Mouse (Mus musculus) kidney, postnatal 36 days (tissue): Measurements from ENCODE around the gene 4430402I18Rik.

Experiments
- DNase-seq, 2 experiments: peaks; one replicate each; pipeline ENCODE4 v3.0.0; 2021 to 2022; ENCODE audit warnings: mixed read lengths in 2 of 2

4430402I18Rik gene

DNA sequence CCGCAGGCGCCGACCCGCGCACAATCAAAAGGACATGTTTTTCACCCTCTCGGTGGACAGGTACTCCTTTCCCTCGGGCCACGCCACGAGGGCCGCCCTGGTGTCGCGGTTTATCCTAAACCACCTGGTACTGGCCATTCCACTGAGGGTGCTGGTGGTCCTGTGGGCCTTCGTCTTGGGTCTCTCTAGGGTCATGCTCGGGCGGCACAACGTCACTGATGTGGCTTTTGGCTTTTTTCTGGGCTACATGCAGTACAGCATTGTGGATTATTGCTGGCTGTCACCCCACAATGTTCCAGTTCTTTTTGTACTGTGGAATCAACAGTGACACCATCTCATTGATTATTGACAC, 3.1 kb downstream of the 4430402I18Rik start:
- no peak for DNase-seq

DNA sequence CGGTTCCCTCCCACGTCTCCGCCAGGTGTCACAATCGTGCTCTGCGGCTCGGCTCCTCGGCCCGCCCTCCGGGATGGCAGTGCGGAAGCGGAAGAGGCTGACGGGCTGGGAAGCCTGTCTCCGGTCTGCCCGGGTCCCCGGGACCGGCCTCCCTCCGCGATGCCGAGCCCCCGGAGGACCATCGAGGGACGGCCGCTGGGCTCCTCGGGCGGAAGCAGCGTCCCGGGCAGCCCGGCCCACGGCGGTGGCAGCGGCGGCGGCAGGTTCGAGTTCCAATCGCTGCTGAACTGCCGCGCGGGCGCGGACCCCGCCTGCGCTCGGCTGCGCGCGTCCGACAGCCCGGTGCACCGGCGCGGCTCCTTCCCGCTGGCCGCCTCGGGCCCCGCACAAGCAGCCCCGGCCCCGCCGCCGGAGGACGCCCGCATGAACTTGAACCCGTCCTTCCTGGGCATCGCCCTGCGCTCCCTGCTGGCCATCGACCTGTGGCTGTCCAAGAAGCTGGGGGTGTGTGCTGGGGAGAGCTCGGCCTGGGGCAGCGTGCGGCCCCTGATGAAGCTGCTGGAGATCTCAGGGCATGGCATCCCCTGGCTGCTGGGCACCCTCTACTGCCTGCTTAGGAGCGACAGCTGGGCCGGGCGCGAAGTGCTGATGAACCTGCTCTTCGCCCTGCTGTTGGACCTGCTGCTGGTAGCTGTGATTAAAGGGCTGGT, 3.6 kb downstream of the 4430402I18Rik start, which contains the start of gene Plpp6:
Plpp6 (plus strand) TSS at position 112 of the 710 bp plus-strand sequence.
- peak; percentile 91 to 93 for DNase-seq

DNA sequence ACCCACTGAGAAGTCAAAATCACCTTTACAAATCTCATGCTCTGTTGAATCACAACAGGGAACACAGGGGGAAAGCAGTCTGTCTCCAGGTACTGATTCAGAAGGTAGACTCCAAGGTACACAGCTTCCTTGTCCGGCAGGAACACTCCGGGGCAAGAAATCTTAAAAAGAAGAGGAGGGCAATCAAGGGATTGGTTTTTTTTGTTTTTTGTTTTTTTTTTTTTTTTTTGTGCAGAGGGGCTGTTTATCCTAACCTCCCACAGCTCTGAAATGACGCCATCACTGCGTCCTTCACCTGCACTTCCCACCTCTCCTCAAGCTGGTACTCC, 4.1 kb downstream of the 4430402I18Rik start:
- DNase-seq = no peak

DNA sequence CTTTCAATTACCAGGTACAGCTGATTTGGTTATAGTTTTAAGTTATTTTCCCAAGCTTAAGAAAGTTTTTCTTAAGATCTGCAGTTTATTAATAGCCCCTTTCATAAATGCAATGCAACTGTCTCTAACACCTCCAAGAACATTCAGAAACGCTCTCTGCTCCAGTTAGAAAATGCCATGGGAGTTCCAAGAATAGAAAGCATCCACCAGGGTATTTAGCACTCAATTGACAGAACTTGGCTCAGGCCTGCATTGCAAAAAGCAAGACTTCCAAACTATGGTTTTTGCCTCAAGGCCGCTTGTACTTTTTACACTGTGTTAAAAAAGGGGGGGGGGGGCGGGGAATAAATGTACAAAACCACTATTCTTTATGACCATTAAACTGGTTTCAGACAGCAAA, 4.5 kb downstream of the 4430402I18Rik start:
- DNase-seq = no peak

DNA sequence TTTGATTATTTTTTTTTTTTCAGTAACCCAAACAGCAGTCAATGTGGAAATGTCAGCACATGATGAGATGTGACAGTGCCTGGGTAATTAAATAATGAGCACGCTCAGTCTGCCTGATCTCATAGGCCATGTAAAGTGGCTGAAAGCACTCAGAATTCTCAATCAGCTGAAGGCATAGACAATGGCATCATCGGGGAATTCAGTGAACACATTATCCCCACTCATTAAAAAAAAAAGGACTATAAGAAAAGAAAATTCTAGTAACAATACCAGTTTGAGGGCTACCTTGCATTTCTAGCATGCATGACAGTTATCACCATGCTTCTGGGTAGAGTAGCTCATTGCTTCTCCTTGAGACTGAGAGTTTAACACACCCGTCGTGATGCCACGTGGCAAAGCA, 16.3 kb downstream of the 4430402I18Rik start:
- DNase-seq = no peak

DNA sequence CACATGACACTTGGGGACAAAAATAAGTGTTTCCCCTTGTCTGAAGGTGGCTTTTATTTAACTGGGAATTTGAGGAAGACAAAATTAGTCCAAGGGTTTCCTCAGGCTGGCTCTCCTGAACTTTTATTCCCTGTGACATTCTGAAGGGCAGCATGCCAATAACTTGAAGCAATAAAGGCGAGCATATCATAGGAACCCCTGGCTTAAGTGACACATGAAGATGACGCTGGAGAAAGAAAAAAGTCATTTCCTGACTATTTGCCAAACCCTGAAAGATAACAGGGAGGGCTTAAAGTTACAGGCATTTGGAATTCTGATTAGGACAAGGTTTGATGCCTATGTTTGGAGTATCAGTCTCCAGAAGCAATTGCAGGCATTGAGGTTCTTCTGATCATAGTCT, 20.3 kb downstream of the 4430402I18Rik start:
- no peak for DNase-seq

DNA sequence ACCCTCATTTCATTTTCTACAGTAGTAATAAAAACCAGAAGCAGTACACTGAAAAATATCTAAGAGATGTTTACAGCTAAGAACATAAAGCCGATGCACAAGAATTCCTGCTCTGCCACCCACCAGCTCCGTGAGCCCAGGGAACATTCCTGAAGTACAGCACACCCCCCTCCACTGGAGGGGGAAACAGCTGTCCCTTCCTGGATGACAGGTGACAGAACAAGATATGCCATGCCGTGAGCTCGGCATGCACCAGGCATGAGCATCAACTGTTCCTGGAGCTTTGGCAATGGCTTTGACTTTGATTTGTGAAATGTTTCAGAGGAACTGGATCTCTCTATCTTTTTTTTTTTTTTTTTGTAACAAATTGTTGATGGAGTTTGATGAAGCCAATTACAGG, 20.8 kb downstream of the 4430402I18Rik start:
- DNase-seq = no peak

DNA sequence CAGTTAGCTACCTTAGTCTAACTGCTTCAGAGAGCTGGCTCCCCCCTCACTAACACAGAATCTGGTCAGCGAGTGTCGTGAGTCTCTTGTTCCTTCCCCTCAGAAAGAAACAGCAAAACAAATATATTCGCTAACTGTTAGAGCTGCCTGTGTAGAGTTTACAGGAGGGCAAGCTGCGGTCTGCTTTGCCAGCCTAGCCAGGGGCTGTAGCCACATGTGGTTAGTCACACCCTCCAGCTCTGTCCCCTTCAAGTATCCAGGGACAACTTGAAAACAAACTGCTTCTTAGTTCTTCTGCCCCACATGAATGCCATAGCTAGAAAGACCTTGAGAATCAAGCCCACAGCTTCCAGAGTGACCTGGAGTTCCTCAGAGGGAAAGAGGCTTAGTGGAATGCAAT, 26.3 kb downstream of the 4430402I18Rik start:
- DNase-seq = no peak

DNA sequence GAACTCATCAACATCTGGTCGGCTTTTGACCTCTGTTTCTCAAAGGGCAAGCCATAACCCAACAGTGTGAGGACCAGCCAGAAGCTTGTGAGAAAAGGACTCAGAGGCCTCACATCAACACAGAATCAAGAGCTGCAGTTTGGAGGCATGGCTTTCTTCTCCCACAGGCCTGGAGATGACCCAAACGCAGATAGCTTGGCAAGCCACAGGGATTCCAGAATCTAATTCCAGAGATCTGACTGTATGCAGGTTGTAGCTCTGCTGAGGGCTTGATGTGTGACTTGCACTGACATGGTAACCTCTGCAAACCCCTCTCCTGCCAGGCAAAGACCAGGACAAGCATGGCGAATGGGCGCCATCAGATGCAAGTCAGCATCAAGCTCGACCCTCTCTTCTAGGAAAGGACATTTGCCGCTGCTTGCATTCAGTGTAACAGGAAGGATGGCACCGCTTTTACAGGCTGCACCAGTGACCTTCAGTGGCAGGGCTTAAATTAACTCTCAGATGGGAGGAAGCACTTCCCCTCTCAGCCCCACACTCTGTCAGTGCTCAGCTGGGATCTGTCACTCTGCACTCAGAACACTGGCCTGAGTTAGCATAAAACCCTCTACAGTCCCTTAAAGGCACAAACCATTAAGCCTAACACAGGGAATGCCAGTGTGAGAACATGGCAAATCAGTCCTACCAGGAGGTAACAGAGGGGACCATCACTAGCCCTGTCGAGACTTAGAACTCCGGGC, 27.3 kb downstream of the 4430402I18Rik start:
- no peak for DNase-seq

DNA sequence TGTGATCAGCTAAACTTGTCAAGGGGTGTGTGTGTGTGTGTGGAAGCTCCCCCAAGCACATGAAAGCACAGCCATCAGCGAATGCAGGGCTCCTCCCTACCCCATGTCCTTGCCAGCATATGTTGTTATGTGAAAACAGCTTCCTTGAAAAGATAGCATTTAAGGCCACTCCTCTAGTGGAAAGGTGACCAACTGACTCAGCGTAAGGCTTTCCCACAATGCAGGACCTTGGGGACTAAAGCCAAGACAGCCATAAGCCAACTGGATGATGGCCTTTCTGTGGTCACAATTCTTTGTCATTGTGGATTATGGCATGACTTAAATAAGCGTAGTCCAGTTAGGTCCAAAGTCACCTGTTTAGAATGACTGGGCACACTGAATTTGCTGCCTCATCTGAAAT, 32.7 kb downstream of the 4430402I18Rik start:
- DNase-seq = no peak

DNA sequence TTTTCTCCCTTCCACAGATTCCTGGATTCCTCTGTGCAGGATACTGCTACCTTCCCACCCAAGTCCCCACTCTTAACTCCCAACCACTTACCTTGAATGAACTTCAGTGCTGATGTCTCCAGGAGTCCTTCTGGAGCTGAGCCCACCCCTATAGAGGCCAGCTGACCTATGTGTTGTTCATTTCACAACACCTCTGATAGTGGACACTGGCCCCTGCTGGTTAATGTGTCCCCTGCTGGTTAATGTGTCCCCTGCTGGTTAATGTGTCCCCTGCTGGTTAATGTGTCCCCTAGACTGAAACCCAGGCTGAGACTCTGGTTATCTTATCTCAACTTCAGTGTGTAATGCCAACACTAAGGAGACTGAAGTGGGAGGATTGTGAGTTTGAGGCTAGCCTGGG, 38.6 kb downstream of the 4430402I18Rik start:
- peak; percentile 80 to 90 for DNase-seq

DNA sequence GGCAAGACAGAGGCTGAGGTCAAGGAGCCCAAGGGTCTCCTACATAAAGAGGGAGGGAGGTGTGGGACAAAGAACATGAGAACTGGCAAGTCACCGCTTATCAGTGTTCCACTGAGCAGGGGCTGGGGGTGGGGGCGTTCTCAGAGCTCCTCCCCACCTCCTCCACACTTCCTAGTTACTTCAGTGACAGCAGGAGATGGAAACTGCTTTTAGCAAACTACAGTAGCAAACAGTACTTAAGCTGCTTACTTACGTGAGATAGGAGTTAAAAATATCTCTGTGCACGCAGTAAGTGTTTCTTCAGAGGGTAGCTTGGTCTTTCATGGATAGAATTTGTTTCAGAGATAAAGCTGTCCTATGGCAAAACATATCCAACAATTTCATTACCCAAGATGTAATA, 40.2 kb downstream of the 4430402I18Rik start:
- no peak for DNase-seq

DNA sequence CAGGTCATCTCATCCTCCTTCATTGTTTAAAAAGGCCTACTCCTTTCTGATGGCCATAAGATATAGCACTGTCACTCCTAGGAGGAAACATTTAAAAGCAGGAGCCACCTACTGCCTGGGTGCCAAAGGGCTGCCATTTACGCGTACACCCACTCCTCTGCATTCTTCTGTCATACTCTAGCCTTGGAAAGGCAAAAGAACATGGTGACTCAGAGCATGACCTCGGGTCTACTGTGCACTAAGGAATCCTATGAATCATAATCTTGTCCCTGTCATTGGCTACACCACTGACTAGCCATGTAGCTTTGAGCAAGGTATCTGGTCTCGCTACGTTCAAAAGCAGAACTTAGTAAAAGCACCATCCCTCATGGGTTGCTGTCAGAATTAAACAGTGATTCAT, 41.2 kb downstream of the 4430402I18Rik start:
- no peak for DNase-seq

DNA sequence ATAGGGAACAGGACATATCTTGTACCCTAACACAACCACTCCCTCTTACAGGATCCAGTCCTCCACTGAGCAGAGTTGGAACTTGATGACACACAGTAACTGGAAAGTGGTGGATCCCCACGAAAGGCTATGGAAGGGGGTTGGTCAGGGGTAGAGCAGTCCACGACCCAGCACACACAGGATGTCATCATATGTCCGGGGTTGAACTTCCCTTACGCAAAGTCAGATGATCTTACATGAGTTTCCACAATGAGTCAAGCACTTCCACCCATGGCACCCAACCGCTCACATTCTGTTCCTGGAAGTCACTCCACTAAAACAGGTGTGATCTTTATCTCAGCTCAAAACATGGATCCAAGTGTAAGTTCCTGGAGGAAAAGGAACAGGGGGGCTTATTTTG, 49.8 kb downstream of the 4430402I18Rik start:
- DNase-seq = no peak

DNA sequence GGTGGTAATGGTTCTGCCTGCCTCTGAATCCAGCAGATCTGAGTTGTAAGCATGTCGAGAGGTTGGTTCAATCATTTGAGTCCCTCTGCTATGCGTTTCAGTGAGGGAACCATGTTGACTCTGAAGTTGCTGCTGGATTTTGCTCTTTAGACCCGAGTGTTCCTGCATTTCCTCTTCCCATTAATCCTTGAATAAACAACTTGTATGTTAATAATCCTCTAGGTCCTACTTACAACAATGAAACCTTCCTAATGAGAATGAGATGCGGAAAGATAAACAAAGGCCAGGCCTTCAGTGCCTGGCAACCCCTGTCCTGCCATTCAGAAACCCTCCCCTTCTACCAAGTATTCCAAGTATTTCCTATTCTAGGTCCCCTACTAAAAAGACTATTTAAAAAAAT, 51.1 kb downstream of the 4430402I18Rik start:
- DNase-seq = peak; percentile 32 to 51

DNA sequence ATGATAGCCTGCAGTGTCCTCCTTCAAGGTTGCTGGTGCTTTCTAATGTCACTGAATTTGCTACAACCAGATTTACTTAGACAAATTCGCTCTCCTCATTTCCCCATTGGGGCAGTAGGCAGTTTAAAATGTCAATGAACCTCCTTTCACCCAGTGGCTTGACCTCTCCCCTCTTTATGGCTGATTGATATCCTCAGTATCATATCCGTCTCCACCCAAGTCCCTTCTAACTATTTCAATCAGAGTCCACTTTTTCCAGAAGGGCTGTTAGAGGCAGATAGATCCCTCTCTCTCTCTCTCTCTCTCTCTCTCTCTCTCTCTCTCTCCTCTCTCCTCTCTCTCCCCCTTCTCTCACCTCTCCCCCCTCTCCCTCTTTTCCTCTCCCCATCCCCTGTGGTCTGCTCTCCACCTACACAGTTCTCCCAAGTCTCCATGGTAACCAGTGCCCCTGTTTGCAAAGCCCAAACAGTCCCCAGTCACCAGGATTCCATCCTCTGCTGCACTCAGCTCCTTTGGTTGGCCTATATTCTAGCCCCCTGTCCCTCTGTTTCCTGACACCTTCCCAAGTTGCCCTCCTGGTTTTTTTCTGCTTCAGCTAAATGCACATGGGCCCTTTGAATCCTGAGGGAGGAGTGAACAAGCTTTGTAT, 51.9 kb downstream of the 4430402I18Rik start:
- no peak for DNase-seq

DNA sequence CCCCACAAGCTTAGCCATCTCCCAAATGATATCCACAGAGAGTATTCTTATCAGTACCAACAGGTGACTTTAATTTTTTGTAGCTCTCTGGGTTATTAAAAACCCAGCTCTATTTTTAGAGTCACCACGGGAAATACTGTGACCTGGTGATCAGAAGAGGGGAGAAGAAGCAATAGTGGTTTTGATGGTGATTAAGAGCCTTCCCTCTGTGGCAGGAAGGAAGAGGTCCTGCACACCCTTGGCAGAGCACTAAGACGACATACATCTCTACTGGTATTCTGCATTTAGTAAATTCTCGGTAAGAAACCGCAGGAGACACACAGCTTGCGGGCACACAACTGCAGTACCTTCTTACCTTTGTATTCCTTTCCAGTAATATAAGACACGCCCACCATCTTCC, 53.0 kb downstream of the 4430402I18Rik start:
- DNase-seq = no peak

DNA sequence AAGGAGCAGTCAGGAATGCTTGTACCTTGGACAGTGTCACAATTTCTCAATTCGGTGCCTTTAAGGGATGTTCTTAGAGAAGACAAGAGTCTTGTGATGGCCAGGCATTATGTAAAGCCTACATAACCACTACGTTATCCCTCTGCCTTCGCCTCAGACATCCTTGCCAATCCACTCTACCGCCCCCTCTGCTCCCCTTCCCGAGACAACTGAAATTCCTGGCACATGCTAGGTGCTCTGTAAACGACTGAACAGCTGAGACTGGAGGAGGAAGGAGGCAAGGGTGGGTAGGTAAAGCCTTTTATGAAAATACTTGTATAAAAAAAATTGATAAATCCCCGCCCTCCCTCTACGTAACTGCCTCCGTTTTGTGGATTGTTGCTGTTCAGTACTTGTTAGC, 58.9 kb downstream of the 4430402I18Rik start:
- no peak for DNase-seq

DNA sequence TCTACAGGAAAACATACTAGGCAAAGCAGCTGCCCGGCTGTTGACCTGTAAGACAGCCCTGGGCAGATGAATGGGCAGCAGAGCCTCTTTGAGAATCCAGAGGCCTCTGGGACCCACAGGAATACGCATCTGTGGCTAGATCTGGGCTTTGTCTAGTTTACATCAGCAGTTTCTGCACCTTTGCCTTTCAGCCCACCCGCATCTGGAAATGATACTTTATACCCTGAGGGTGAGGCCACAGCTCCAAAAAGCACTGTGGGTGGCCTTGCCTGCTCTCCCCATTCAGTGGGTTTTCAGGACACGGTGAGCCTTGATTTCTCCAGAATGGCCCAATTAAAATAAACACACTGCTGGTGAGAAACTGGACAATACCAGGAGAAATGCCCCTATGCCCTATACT, 59.4 kb downstream of the 4430402I18Rik start:
- DNase-seq = no peak

DNA sequence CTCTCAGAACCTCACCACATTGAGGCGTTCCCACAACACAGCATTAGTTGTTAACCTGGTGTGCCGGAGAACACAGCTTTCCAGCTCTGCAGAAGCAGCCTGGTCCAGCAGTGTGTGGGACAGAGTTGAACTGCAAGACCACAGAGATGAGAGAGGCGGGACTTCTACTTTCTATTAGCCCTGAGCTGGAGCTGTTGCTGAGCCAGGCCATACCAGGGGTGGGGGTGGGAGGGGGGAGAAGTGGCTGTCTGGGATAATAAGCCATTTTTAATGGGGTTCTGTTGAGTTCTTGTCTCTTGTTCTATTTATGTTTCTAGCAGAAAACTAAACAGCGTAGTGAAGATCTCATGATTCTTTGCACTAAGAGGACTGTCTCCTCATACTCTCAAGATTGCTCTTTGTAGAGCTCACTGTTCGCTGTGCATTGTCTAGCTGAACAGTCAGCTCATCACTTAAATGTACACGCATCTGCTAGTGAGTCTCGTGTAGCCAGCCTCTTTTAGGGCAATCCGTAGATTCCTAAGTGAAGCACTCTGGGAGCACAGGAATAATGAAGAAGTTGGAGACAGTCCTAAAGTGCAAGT, 64.0 kb downstream of the 4430402I18Rik start:
- DNase-seq = no peak

DNA sequence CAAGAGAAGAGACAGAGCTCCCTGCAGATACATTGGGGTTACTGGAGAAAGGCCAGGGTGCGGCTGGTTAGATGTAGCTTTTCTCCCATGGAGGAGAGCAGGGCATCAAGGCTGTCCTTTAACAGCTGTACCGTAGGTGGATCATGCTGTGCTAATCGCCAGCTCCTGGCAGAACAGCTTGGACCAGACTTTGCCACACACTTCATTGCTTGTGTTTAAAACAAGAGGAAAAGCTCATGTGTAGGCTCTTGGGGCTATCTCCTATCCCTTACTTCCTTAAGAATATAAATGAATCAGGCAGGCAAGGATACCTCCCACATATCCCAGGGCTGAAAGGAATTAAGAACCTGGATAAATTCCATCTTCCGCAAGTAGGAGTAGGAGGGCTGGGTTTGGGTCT, 64.8 kb downstream of the 4430402I18Rik start:
- DNase-seq = no peak

DNA sequence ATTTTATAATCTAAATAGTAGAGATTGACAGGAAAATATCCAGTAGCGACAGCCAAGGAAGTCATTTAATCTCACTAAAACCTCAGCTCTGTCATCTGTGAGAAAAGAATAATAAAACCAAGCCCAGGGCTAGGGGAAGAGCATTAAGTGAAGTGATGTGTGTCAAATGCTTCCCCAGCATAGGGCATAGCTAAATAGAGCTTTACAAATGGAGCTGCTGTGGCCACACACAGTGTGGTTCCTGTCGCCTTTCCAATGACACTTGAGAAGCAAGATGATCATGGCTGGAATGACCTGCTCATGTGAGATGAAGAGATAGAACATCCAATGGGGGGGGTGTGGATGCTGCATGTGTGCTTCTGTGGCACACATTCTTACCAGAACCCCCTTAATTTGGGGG, 65.5 kb downstream of the 4430402I18Rik start:
- no peak for DNase-seq

DNA sequence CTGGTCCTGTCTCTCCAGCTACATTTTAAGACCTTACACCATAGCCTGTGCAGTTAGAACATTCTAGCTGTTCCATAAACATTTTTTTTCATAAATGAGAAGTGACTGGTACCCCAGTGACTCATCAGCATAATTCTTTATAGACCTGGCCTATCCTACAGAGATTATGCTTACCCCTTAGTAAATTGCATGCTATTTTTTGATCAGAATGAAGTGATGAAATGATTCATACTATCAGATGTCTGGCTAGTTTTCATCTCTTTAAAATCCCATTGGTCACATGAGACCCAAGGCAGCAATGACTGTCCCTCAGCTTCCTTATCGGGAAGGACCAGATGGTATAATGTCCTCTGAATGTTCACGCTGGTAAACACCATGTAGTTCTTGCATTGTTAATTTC, 66.8 kb downstream of the 4430402I18Rik start:
- no peak for DNase-seq

DNA sequence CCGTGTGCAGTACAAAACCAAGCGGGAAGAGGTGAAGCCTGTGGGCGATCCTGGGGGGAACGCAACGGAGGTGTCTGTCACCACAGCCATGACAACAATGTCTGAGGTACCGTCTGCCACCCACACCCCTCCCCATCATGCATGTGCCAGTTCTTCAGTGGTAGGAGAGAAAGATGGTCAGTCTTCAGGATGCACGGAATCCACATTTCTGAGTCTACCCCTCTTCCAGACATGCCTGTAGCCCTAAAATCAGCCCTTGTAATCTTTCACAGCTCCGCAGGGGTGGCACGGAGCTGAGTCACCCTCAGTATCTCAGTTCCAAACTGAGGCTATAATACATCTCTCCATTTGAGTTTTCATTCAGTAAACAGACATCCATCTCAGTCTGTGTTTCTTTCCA, 70.1 kb downstream of the 4430402I18Rik start:
- no peak for DNase-seq
